Comparison of ENCODE assay signal across 16 mouse cellular contexts in the genomic region with DNA sequence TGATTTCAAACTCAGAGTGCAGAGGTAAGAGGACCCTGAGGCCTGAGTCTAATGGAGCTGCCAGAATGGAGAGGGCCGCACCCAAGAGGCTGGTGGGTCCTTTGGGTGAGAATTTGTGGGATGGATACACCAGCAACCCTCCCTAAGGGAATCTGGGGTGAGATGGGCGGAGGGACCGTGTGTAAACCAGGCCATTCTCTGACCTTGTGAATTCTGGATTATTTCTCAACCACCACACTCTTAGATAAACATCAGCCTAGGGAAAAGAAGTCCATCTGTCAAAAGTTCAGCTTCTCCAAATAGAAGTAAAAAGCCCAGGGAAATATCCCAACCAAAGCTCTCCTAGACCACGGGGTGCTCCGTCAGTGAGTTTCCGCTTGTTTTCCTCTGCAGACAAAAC.
DNase-seq lines count a peak whose midpoint lies in the region; ATAC-seq and TF ChIP-seq lines count a peak whose summit lies in the region.
"Had no signal": no experiment of that assay in that cellular context is flagged by ENCODE, and none has a peak within 500 bp of the region (broad histone marks: within the 10 kb centered on the region; RNA-seq: fewer than 3 reads in every experiment).

No protein-coding gene starts in this region.

- H3K27me3 ChIP-seq in embryonic facial prominence, embryonic 13.5 days: no peaks in the 10 kb centered on the region
- no peaks in the 10 kb centered on the region for H3K27me3 ChIP-seq in liver, embryonic 16.5 days (ENCODE audit: control insufficient read depth, insufficient read depth, low read depth, low read length)
- H3K27me3 ChIP-seq: midbrain, embryonic 15.5 days; neural tube, embryonic 13.5 days had no signal

- H3K4me3 ChIP-seq in layer of hippocampus, adult 2 months: no peak overlapping the region
- no peak overlapping the region for H3K4me3 ChIP-seq in embryonic facial prominence, embryonic 13.5 days
- no peak overlapping the region for H3K4me3 ChIP-seq in liver, embryonic 16.5 days (ENCODE audit: low read depth, low read length)
- H3K4me3 ChIP-seq: midbrain, embryonic 15.5 days; neural tube, embryonic 13.5 days had no signal

- no peak for TF ChIP-seq CTCF in layer of hippocampus, adult 2 months (conservative IDR thresholded peaks at IDR 0.05)

- H3K4me1 ChIP-seq in embryonic facial prominence, embryonic 13.5 days: peaks cover 18% of the 10 kb centered on the region
- no peaks in the 10 kb centered on the region; the same call in 1 of the 2 replicates for H3K4me1 ChIP-seq in liver, embryonic 16.5 days (ENCODE audit: control insufficient read depth, low read depth, low read length)
- H3K4me1 ChIP-seq: midbrain, embryonic 15.5 days had no signal

- H3K36me3 ChIP-seq in embryonic facial prominence, embryonic 13.5 days: no peaks in the 10 kb centered on the region
- no peaks in the 10 kb centered on the region for H3K36me3 ChIP-seq in liver, embryonic 16.5 days (ENCODE audit: control insufficient read depth, insufficient read depth)
- H3K36me3 ChIP-seq: G1E; midbrain, embryonic 15.5 days; neural tube, embryonic 13.5 days had no signal

- H3K4me2 ChIP-seq in embryonic facial prominence, embryonic 13.5 days: no peak overlapping the region
- no peak overlapping the region for H3K4me2 ChIP-seq in liver, embryonic 16.5 days (ENCODE audit: low read depth, low read length)
- H3K4me2 ChIP-seq: midbrain, embryonic 15.5 days; neural tube, embryonic 13.5 days had no signal

- DNase-seq in adrenal gland, postnatal 36 days: peak; percentile 13 to 27
- no peak for DNase-seq in adrenal gland, adult 18-20 months (ENCODE audit: low spot score in 2 of 2)
- DNase-seq in layer of hippocampus, adult 2 months (ENCODE audit: low spot score in 2 of 2): no peak
- DNase-seq in layer of hippocampus, postnatal 36 days: no peak
- no peak for DNase-seq in Muller cell, postnatal 12 days (ENCODE audit: inconsistent ontology term)
- DNase-seq: cerebellum, adult 11 months; gastrocnemius, postnatal 36 days had no signal

- no peak for ATAC-seq in embryonic facial prominence, embryonic 13.5 days (ENCODE audit: insufficient number of reproducible peaks, insufficient read depth, low FRiP score, low TSS enrichment, low read depth)
- peak; percentile 81 for ATAC-seq in liver, embryonic 16.5 days (ENCODE audit: low read depth)
- ATAC-seq in erythroid progenitor cell, adult 5-6 weeks (replicated peaks; ENCODE audit: low FRiP score, poor library complexity, severe bottlenecking): no peak
- ATAC-seq: activated CD4-positive, CD25-positive, alpha-beta regulatory T cell, adult 4 months; forebrain, embryonic 14.5 days; midbrain, embryonic 15.5 days had no signal

- 72% methylated on average over 6 of the region's 6 CpGs for WGBS in embryonic facial prominence, embryonic 13.5 days
- 59% methylated on average over 6 of the region's 6 CpGs for WGBS in liver, embryonic 16.5 days (ENCODE audit: insufficient replicate concordance)

- peak overlapping the region; percentile 71 for H3K27ac ChIP-seq in layer of hippocampus, adult 2 months
- H3K27ac ChIP-seq in embryonic facial prominence, embryonic 13.5 days: peak overlapping the region; percentile 72
- H3K27ac ChIP-seq in liver, embryonic 16.5 days (ENCODE audit: low read length): peak overlapping the region; percentile 52
- H3K27ac ChIP-seq: macrophage; midbrain, embryonic 15.5 days had no signal

- no peaks in the 10 kb centered on the region; the same call in 1 of the 2 replicates for H3K9me3 ChIP-seq in embryonic facial prominence, embryonic 13.5 days
- H3K9me3 ChIP-seq in liver, embryonic 16.5 days (replicated peaks; ENCODE audit: control insufficient read depth, low read length): no peaks in the 10 kb centered on the region
- H3K9me3 ChIP-seq: midbrain, embryonic 15.5 days; neural tube, embryonic 13.5 days had no signal

- H3K9ac ChIP-seq in embryonic facial prominence, embryonic 13.5 days: no peak overlapping the region
- no peak overlapping the region for H3K9ac ChIP-seq in liver, embryonic 16.5 days (ENCODE audit: low read depth, low read length)
- H3K9ac ChIP-seq: midbrain, embryonic 15.5 days; neural tube, embryonic 13.5 days had no signal

Comparison
In these comparisons a context has a peak if more than half of its experiments do, and no peak if none do; other contexts are left out.
1. DNase-seq: peak in adrenal gland, postnatal 36 days (2 of 2); none in adrenal gland, adult 18-20 months (0 of 2), layer of hippocampus, adult 2 months (0 of 2), layer of hippocampus, postnatal 36 days (0 of 2) and Muller cell, postnatal 12 days (single experiment).
2. Peak in every context shown above with its lines, with median percentiles within 50 percentile points of each other: H3K27ac ChIP-seq.